Mouse (Mus musculus): ENCODE measurements at regions not wholly inside any gene's neighbourhood (a gene's known extent, or its start where the extent isn't known, plus 50 kb on each side); places are given as distances from the start of the nearest gene placed in this dataset.

DNA sequence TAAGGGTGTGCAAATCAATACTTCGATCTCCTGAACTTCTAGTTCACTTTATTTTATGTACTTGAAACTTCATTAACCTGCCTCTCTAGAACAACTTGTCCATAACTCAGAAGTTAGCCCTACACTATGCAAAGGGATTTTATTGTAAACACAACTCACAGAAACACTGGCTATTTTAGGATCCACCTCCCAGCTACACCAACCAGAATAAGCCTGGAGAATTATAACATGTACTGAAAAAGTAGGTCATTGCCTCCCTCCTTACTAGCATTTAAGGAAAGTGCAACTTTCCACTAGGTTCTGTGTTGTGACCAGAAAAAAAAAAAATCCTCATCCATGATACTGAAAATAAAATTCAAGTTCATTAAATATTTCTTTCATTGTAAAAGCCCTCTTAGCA, 382.0 kb upstream of the Sptlc3 start:
- intact Hi-C loops (cut with DNase I), result no loop called here
- no peak for DNase-seq

DNA sequence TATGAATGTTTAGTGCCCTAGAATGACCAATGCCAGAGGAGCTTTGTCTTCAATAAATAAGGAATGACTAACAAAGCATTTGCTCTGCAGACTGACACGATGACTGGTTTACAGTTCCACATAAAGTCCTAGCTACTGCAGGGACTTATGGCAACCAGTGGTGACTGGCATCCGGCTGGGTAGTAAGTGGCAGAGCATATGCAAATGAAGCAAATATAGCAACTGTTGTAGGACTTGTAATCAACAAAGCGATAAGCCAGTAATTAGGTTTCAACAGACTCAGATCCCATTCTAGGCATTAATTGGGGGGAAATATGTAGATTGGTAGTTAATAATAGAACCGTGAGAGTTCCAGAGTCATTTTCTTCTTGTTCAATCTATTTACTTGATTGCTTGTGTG, 379.2 kb upstream of the Sptlc3 start:
- no peak for DNase-seq
- intact Hi-C loops (cut with DNase I), result no loop called here

DNA sequence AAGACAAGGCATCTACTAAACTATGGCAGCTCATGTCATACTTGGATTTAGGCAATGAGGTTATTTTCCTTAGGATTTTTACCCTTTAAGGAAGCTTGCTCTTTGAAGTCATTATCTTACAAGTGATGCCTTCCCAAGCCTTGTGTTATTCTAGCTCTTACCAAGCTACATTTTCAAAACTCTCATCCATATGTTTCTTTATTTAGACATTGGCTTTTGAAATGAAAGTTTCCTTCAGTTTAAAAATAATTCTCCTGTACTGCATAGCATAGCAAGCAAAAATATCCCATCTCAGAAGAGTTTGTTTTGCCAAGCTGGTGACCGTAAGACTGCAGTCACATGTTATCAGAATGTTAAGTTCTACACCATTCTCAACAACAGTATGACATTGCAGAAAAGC, 372.8 kb upstream of the Sptlc3 start:
- intact Hi-C loops (cut with DNase I), result no loop called here
- DNase-seq, result no peak

DNA sequence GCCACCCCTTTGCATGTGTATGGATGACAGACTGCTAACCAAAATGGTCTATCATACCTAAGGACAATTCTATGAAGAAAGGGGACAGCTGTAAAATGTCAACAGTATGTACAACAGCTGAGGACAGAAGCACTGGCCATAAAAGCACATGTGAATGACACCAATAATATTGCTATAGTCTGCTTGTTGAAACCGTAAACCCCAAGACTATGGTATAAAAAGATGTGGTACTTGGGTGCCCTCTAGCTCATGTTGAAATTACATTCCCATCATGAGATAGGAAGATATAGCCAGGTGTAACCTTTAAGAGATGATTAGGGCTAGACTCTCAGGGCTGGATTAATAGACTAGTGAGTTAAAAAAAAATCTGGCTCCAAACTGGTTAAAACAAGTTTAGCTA, 361.6 kb upstream of the Sptlc3 start:
- DNase-seq, result no peak
- intact Hi-C loops (cut with DNase I), result no loop called here

DNA sequence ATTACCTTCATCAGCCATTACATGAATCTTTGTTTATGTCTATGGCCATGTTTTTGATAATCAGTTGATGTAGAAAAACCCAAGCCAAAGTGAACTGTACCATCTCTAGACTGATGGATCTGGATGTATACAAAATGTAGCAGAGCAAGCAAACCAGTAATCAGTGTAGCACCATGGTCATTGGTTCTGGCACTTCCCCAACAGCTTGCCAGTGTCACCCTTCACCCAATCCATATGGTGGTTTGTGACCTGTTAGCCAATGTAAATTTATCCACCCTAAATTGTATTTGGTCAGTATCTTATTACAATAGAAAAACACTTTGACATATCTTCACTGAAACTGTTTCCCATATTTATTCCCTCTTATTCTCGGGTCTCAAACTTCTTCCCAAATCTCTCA, 346.7 kb upstream of the Sptlc3 start:
- intact Hi-C loops (cut with DNase I), result no loop called here
- no peak for DNase-seq

DNA sequence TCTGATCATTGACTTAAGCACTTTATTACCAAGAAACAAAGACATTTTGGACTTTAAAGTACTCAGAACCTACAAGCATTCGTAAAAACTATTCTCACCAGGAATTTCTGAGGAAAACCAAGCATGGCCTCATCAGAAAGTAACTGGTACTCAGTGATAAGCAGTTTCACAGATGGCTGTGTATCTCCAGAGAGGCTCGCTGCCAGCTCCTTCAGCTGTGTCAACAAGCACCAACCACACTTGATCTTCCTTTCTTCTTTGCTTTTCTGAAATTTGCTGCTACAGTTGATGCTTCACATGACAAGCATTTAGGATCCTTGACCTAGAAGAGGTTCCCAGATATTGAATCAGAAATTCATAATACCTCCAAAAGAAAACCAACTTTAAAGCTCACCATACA, 314.1 kb upstream of the Sptlc3 start:
- no peak for DNase-seq
- intact Hi-C loops (cut with DNase I), result no loop called here

DNA sequence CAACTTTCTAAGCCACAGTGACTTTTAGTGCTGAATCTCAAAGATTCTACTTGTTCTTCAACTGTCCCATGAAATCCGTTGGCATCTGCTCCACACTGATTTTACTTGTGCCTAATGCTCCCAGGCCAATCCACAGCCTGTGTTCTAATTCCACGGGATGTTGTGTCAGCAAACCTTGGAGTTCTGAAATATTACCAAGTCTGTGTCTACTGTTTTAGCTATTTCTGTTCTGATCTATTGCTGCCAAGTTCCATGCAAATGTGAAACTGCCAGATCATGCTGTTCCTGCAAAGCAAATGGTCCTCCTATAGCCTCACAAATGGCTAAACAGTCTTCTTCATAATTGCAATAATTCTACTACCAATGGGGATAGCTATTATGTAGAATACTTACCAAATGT, 295.4 kb upstream of the Sptlc3 start:
- intact Hi-C loops (cut with DNase I), result no loop called here
- DNase-seq, result no peak

DNA sequence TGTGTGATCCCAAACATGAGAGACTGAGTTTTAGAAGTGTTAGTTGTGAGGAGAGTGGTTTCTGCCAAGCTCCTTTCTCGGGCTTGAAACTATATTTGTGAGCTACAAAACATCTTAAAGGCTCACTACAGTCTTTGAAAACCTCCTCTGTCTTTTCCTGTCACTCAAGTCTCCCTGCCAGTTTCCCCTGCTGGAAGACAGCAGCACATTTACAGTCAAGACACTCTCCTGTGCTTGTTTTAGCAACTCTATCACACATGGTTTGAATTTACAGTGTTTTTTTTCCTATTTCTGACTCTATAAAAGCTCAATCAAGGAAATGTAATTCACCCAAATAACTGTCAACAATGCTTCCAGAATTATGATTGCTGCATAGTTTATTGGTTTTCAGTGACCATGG, 286.1 kb upstream of the Sptlc3 start:
- DNase-seq, result no peak
- intact Hi-C loops (cut with DNase I), result no loop called here

DNA sequence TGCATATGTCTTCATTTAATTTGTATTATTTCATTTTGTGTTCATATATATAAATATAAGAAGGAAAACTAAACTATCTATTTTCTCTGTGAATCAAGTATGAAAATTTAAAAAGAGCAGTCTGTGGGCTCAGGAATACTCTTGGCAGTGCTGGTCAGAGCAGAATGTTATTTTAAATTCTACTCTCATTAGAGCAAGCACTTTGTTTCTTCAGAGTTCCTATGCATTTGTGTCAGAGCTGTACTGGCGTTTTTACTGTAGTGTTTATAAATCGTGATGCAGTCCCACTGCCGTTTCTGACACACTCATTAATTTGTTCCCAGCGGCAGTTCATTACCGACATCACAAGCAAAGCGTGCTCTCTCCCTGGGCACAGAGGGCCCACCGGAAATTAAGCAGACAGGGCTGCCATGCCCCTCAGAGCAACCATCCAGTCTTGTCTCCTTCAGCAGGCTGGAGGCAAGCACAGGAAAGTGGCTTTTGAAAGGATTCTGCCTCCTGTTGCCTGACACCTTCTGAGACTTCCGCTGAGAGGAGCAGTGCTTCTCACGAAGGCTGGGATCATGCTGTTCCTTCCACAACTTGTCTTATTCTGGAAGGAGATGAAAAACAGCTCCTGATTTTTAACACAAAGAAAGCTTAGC, 272.8 kb upstream of the Sptlc3 start:
- intact Hi-C loops (cut with DNase I), result no loop called here
- DNase-seq, result no peak

DNA sequence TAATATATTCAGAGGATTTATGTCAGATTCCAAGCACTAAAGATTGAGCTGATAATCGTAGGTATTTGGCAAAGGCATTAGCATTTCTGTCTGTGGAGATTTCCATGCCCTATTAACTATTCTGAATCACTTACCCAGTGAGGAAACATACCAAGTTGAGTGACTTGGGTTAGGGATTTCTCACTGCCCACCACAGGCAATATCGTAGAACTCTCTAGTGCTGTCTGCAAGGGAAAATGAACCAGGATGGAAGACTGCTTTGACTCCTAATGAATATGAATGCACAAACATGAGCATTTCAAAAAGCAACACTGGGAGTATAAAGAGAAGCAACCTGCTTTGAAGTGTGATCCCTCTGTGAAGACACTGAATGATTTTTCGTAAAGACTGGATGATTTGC, 263.3 kb upstream of the Sptlc3 start:
- intact Hi-C loops (cut with DNase I), result no loop called here
- no peak for DNase-seq

DNA sequence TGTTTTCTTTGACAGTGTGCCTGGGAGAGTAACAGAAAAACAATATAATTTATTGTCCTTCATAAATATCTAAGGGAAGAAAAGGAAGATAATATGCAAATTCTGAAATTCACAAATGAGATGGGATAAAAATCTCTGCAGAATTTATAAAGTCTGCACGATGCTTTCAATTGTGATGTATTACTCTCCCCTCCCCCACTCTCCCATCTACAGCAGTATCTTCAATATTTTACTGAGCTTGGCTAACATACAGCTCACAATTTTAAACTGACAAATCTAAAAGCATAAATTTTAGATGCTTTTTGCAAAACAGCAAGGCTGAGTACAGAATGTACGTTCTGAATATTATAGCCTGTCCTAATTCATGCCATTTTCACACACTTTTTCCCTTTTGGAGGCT, 243.6 kb upstream of the Sptlc3 start:
- intact Hi-C loops (cut with DNase I), result no loop called here
- no peak for DNase-seq

DNA sequence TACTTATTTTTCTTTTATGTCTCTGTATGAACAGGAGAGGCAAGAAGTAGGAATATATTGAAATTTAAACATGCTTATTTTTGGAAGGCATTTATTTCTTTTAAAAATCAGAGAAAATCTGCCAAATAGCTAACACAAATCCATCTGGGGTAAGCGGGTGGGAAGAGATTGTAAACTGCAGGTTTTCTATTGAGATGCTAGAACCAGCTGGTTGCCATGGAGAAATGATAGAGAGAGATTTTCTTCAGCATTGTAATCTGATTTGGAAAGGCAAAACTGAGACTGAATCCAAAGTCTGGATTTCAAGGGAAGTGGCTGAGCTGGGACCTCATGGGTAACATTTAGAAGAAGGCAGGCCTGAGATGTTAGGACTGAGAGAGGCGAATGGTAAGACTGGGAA, 226.6 kb upstream of the Sptlc3 start:
- intact Hi-C loops (cut with DNase I), result no loop called here
- no peak for DNase-seq

DNA sequence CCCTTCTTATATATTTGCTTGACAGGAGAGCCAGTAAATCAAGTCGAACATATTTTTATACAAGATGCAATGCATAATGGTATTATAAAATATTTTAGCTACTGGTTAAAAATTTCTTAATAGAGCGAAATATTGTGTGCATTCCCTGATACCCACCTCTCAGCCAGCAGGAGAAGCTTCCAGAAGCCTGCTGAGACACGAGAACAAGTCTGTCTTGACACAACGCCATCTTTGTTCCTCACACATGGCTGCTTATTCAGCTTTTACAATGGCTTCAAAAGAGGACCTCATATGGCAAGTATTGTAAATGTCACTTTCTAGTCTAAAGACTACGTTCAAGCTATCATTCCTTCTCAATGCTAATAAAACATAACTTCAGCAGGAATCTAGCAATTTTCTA, 217.1 kb upstream of the Sptlc3 start:
- no peak for DNase-seq
- intact Hi-C loops (cut with DNase I), result no loop called here

DNA sequence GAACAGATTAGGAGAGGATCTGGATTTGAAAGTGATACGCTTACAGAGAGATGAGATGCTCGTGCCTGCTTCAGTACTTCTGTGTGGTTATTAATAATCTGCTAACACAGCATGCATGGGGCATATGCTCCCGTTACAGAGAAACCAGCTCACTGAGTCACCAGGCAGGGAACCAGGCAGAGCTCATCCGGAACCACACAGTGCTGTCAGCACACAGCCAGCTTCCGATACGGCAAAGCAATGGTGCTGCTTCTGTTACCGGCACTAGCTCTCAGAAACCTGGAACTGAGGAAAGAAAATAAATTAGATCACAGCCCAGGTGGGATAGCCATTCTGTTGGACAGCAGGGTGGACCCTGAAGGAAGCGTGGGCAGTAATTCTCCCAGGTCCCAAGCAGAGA, 216.1 kb upstream of the Sptlc3 start:
- DNase-seq, result no peak
- intact Hi-C loops (cut with DNase I), result no loop called here

DNA sequence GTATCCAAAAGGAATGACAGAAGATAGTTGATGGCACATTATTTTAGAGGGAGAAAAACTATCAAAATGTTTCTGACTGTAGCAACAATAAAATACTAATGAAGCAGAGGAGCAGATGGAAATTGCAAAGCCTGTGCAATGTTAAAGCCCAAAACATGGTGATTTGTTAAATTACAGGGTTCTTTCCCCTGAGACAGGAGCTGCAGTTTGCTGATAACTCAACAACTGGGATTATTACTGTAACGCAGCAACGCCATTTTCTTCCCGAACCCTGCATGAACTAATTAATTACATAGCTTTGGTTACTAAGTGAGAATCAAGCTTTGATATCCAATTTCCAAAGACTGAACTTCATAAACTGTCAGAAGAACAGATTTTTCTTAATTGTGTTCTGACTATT, 212.7 kb upstream of the Sptlc3 start:
- intact Hi-C loops (cut with DNase I), result no loop called here
- no peak for DNase-seq

DNA sequence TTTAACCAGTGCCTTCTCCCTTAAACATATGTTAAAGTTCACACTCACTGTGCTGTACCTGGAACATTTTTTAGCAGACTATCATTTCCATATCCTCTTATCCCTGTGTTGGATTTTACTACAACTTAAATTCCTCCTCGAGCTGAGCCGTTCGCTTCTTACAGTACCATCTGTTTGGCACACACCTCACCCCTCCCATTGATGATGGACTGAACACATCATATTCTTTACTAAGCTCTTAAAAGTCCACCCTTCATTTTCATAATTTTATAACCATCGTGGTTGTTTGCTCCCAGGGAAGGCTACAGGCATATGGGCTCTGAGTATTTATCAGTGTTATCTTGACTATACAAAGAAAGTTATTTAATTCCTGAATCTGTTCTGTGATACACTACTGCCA, 209.4 kb upstream of the Sptlc3 start:
- intact Hi-C loops (cut with DNase I), result no loop called here
- DNase-seq, result no peak

DNA sequence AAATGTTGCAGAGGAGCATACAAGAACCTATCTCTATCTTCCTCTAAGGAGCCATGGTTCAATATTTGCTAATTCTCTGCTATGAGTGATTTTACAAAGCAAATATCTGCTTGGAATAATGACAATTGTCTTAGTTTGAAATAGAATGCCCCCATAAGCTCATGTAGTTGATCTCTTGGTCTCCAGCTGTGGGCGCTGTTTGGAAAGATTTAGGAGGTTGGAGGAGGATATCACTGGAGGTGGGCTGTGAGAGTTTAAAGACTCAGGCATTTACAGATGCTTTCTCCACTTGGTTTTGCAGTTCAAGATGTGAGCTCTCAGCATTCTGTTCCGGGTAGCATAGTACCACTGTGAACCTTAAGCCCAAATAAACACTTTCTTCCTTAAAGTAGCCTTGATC, 207.3 kb upstream of the Sptlc3 start:
- intact Hi-C loops (cut with DNase I), result no loop called here
- DNase-seq, result no peak

DNA sequence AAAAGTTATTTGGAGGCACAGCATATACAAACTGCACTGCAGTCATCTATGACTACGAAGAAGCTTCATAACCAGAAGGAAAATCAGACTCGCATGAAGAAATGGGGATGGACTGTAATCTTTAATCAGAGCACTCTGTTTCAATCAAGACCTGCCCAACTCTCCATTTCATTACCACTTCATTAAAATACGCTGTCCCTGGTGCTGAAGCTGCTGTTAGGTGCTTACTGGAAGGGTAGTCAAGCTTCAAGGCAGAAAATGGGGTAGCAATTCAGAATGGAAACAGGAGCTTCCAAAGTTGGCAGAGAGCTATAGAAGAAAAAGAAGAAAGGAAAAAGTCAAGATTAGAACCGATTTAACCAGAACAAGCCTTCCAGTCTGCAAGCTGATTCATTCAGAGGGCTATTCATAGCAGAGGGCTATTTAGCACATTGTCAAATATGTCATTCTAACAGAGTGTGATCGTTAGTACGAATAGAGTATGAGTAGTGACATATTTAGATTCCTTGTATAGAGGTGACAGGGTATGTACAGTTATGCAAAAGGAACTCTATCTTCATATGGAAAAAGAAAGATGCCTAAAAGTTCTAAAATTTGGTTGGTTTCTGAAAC, 195.1 kb upstream of the Sptlc3 start:
- peak; percentile 10 to 36 for DNase-seq

DNA sequence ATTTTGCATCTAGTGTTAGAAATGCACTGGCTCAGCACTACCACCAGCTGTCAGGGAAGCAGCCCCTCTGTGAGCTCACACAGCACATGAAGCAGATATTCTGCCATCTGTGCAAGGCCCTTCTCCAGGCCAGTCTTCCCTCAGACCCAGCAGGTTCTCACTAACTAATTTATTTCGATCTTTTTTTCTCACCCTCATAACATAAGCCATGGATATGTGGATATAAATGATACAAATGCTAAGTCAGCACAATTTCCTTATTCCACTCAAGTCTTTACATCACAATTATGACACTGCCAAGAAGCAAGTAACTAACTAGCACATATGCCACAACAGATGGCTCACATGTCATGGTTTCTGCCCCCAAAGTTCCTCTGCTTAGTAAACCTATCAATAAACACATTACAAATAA, 182.3 kb upstream of the Sptlc3 start:
- intact Hi-C loops (cut with DNase I), result no loop called here
- DNase-seq, result no peak

More for the DNA sequence above, 195.1 kb upstream of the Sptlc3 start:
- intact Hi-C loops (cut with DNase I), result no loop called here

DNA sequence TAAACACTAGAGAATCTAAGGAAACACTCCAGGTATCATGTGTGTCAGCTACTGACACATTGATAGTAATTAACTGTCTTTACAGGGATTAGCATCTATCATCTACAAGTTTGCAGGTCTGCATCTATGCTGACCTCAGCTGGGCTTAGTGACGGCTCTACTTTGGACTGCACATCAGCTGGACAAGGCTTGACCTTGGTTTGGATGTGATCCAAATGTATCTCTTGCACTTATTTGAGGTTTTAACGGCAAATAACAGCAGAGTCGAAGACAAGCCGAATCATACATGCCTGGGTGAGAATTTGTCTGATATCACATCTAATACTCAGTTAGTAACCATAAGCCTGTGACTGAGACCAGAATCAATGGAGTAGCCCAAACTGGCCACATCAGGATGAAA, 181.7 kb upstream of the Sptlc3 start:
- intact Hi-C loops (cut with DNase I), result no loop called here
- no peak for DNase-seq

DNA sequence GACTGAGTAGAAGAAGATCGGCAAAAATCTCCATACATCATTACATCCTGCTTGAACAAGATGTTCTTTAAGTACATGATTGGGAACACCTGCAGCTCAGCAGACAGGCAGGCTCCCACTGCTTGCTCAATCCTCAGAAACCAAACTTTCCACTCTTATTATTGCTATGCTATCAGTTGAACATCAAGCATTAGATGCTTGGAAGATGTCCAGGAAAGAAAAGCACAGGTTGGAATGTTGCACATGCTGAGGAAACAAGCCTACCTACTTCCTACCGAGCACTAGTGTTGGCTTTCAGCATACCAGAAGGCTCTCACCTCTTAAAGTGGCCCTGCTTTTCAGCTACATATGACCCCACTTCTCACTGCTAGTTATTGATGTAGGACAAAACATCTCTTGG, 171.2 kb upstream of the Sptlc3 start:
- intact Hi-C loops (cut with DNase I), result no loop called here
- no peak for DNase-seq

DNA sequence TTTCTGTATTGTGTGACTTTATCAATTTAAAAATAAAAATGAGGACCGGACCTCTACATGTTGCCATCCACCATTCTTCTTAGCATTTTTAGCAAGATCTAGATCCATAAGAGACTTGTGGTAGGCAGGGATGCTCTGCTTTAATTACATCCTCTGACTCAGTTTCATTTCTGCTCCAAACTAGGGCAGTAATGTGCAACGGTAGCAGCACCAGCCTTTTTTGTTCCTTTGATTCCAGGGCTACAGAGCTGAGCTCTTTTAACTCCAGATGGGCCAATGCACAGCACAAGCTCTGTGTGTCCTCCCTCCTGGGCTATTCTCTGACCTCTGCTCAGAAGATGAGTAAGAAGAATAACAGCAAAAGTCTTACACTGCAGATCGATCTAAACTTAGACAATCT, 168.2 kb upstream of the Sptlc3 start:
- intact Hi-C loops (cut with DNase I), result no loop called here
- no peak for DNase-seq

DNA sequence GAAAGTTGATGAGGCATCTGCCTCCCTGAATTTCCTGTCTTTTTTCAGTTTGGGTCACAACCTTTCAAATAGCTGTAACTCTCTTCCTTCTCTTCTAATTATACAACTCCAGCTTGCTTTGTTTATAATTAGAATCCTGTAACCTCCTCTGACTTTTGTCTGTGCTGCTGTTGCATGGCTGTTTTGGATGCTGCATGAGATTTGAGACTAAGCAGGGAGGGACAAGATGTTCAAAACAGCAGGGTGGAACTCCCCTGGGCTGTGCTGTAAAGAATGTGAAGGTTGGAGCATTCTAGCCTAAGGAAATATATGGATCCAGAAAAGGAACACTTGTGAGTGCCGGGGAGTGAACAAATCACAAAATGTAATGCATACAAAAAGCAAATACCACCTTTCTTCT, 159.0 kb upstream of the Sptlc3 start:
- intact Hi-C loops (cut with DNase I), result no loop called here
- DNase-seq, result no peak

All from heart, postnatal 10 days (tissue).